ENCODE assay signal across 18 mouse cellular contexts in genomic region chr12:21277352-21277864, GRCm38 (mm10). TPM values are rescaled to one million over a fixed set of nuclear protein-coding genes. Genes with fewer than 3 reads are reported as not detected.
A peak's percentile ranks its signal among the peaks of the same experiment; 100 is the strongest.
DNase-seq lines count a peak whose midpoint lies in the region; TF ChIP-seq lines count a peak whose summit lies in the region.
"Had no signal": no experiment of that assay in that cellular context is flagged by ENCODE, and none has a peak within 500 bp of the region (broad histone marks: within the 10 kb centered on the region; RNA-seq: fewer than 3 reads in every experiment).

No protein-coding gene starts in this region.

- peak overlapping the region; percentile 48; the same call in 1 of the 2 replicates for H3K27ac ChIP-seq in layer of hippocampus, adult 2 months
- H3K27ac ChIP-seq: forebrain, embryonic 10.5 days; heart, adult 2 months; heart, embryonic 10.5 days; heart, embryonic 13.5 days; hindbrain, embryonic 14.5 days; hindbrain, postnatal 0 days had no signal

- peak; percentile 46 for DNase-seq in cerebellum, adult 9-10 months
- DNase-seq in cerebellum, adult 11 months = no peak
- peak in 1 of 2 experiments; percentile 69 for DNase-seq in layer of hippocampus, adult 2 months (ENCODE audit: low spot score in 2 of 2)
- DNase-seq in layer of hippocampus, adult 9-10 months (ENCODE audit: low spot score) = no peak
- peak; percentile 34 for DNase-seq in 3T3-L1 (ENCODE audit: low read depth, low spot score)
- DNase-seq in brain, adult 2 months (ENCODE audit: low read depth, low spot score) = peak; percentile 67
- no peak for DNase-seq in urinary bladder, postnatal 25 days (ENCODE audit: low spot score)
- DNase-seq: adrenal gland, postnatal 10 days; cerebellum, adult 8-10 months; gastrocnemius, postnatal 25 days; heart, adult 2 months; heart, postnatal 14 days; heart, postnatal 4 days had no signal

- no peak overlapping the region for H3K4me3 ChIP-seq in layer of hippocampus, adult 2 months
- H3K4me3 ChIP-seq: forebrain, embryonic 10.5 days; heart, adult 2 months; heart, embryonic 10.5 days; heart, embryonic 13.5 days had no signal

- no peak for TF ChIP-seq CTCF in layer of hippocampus, adult 2 months (conservative IDR thresholded peaks at IDR 0.05)

RNA-seq across cellular contexts. Expression of gene Cpsf3, which starts 7.8 kb away (rescaled TPM):
- total RNA-seq in layer of hippocampus, adult 2 months (2021) = 10 to 100 TPM; 51.0 to 55.8 TPM

RNA-seq across cellular contexts. Expression of gene Itgb1bp1, which starts 8.7 kb away (rescaled TPM):
- total RNA-seq in layer of hippocampus, adult 2 months (2021) = 10 to 100 TPM; 38.4 to 40.8 TPM

RNA-seq across cellular contexts. Expression of gene Iah1, which starts 38.8 kb away (rescaled TPM):
- 10 to 100 TPM; 10.6 to 14.3 TPM for total RNA-seq in layer of hippocampus, adult 2 months (2021)

Comparison
In these comparisons a context has a peak if more than half of its experiments do, and no peak if none do; other contexts are left out.
1. DNase-seq: peak in cerebellum, adult 9-10 months (single experiment), 3T3-L1 (single experiment) and brain, adult 2 months (single experiment); none in cerebellum, adult 11 months (single experiment), layer of hippocampus, adult 9-10 months (single experiment) and urinary bladder, postnatal 25 days (single experiment).